Mouse (Mus musculus) inflammation-experienced regulatory T-cells, adult 6 months (primary cell): ENCODE results near the gene Gm3043. TPM values are rescaled to one million over a fixed set of nuclear protein-coding genes. Genes with fewer than 3 reads are reported as not detected.
"Not testable (repeated sequence)": the region's sequence is repeated elsewhere in the genome, so short reads cannot be mapped to it uniquely, and the experiment has no call there.

Experiments used
- ATAC-seq: one replicate; pipeline ENCODE4 v1.8.0; 2017
- polyA plus RNA-seq, 3 experiments: library from polyadenylated mRNA; unstranded; fragments of 100-300 nt; shearing (Covaris generic); gene quantifications; one replicate each; pipeline ENCODE4 v1.2.1; 2017

The Gm3043 gene
- not detected for polyA plus RNA-seq

DNA sequence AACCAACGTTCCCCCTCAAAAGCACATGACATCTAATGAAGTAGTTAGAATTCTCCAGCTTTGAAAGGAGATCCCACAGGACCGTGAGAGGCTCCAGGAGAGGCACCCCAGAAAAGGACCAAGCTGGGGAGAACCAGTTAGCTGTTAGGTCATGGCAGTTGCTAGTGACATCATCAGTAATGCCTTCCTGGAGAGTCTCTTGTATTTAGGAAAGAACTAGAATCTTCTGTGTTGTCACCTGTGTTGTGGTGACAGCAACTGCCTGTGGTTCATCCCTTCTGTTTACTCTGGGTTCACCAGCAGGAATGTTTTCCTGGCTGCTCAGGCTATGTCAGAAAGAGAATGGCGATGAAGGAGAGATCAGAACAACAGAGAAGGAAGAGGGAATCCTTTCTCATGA, at the start of gene Gm3043:
TSS of gene Gm3043 (plus strand) at position 301 of the 400 bp plus-strand sequence.
- ATAC-seq: not testable (repeated sequence)

DNA sequence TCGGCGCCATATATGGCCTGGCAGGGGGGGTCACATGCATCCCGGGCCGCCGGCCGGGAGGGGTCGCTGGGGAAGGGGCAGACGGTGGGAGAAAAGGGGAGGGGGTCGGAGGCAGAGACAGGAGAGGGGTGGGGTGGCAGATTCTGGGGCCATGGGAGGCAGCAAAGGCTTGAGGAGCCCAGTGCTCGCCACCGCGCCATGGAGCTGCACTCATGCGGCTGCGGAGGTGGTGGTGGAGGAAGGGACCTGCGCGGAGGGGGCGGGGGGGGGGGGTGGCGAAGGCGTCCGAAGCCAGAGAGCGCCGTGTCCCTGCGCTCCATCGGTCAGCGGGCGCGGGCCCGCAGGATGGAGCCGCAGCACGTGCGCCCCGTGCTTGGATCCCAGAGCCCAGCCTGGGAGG, 36.9 kb upstream of the Gm3043 start, which contains the start of gene Gm3020:
TSS of gene Gm3020 (plus strand) at position 301 of the 400 bp plus-strand sequence.
- ATAC-seq: not testable (repeated sequence)

Other genes with a start within 250 kb of the Gm3043 start
- gene Gm10408, start 239.4 kb upstream of the Gm3043 start, polyA plus RNA-seq: under 1 TPM in 1 of 3 experiments, not detected in 2; 0.50 TPM
- gene Gm3012, start 54.3 kb upstream of the Gm3043 start, polyA plus RNA-seq: not detected
- gene Gm3020, start 36.8 kb upstream of the Gm3043 start, polyA plus RNA-seq: 10 to 100 TPM in 2 of 3 experiments, 1 to 10 TPM in 1; 5.2 to 21.0 (median 11.1) TPM
- gene Gm3002, start 121.3 kb downstream of the Gm3043 start, polyA plus RNA-seq: 1 to 10 TPM in 1 of 3 experiments, under 1 TPM in 2; 0.70 to 8.4 (median 0.83) TPM
- not detected for gene Gm3033, start 157.5 kb downstream of the Gm3043 start, polyA plus RNA-seq
- under 1 TPM in 1 of 3 experiments, not detected in 2; 0.78 TPM for gene Gm2916, start 195.4 kb downstream of the Gm3043 start, polyA plus RNA-seq
- not detected for gene Gm3029, start 243.0 kb downstream of the Gm3043 start, polyA plus RNA-seq